Mouse (Mus musculus) monocyte, adult 2 months (primary cell): ENCODE results near the gene Ube2e3.

ENCODE experiments used
- DNase-seq, 2 experiments: peaks; one replicate each; pipeline ENCODE4 v3.0.0; 2022; ENCODE audit warnings: low spot score in 2 of 2, low read depth in 1 of 2

Gene Ube2e3

DNA sequence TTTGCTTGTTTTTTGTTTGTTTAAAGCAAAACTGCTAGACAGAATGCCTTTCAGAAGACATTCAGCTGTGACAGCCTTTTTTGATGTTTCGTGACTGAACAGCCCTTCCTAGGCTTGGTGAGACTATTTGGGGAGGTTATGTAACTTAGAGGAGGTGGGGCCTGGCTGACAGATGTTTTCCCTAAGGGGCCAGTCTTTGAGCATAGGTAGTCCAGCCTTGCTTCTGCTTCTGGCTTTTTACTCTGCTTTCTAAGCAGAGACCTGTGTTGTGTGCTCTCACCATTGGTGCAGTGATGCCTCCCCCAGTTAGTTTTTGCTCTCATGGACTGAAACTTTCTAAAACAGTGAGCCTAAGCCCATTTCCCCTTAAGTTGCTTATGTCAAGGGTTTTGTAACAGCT lies 14.1 kb downstream of the Ube2e3 start:
- no peak for DNase-seq

DNA sequence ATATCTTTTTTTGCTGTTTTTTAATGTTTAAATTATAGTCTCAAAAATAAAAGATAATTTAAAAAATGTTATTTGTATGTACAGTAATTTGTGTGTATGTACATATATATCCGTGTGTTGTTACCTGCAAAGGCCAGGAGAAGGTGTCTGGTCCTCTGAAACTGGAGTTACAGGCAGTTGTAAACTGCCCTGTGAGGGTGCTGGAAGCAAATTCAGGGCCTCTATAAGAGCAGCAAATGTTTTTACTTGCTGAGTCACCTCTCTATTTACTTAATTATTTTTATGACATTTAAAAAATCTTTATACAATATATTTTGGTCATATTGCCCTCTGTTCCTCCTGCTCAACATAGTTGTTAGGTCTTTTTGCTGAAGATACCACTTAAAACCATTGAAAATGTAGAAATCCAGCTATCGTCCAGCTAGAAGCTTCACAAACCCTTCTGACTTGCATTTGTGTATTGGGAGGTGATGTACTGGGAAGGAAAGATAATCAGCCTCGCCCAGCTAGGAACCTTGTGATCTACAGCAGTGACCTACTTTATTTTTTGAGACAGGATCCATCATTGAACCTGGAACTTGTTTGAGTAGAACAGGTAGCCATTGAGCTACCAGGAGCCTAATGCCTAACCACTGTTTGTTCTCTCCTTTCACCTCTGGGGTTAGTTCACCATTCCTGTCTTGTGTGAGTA lies 15.0 kb downstream of the Ube2e3 start:
- DNase-seq = no peak

DNA sequence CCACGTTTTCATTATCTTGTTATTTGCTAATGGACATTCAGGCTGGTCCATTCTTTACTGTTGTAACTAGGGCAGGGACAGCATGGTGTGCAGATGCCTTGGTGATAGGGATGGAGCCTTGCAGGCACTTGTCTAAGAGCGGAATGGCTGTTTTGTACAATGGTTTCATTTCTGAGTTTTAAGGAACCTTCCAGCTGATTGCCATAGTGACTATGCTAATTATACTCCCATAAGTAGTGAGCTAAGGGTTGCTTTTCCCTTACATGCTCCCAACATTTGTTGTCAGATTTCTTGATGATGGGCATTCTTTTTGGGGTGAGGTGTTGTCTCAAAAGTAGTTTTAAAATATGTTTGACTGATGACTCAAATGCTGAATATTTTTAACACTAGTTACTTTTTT lies 18.5 kb downstream of the Ube2e3 start:
- no peak for DNase-seq

DNA sequence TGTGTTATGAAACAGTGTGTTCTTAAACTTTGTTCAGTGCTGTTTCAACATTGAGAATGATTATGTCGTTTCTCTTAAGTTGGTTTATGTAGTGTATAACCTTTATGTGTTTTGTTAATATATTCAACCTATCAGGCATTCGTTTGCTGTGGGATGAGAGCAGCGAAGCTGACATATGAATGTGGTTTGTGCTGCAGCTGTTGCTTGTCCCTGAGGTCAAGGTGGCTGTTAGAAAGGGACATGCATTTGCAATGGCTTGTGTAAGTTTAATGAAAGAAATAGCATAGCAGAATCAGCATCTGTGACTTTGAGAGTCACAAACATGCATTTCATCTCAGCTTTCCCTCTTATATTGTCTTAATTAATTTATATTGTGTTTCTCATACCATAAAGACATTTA lies 20.3 kb downstream of the Ube2e3 start:
- no peak for DNase-seq

DNA sequence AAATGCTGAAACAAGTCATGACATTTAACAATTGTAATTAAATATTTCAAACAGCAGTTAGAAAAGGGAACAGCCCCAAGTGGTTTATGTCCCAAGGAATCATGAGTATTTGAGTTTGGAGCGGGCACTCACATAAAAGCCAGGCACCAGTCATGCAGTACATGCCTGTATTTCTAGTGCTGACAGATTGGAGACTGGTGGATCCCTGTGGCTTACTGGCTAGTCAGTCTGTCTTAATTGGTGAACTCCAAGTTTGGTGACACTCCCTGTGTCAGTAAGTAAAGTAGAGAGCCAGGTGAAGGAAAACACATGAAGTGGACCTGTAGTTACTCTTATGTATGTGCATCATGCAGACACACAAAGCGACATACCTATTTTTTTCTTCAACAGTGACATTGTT lies 27.3 kb downstream of the Ube2e3 start:
- no peak for DNase-seq

DNA sequence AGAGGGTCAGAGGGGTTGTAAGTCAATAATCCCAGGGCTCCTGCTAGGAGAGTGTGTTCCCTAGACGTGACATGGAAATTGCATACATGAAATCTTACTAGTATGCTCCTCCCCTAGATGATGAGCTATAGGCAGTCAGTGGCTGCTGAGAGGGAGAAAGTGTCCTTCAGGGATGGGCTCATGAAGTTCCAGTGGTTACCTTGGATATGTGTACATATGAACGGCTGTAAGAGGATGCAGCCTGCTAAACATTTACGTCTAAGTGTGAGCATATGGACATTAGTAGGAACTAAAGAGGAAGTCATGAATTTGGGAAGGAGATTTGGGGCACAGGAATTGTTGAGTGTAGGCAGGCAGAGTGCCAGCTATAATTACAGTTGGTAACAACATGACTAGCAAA lies 38.0 kb downstream of the Ube2e3 start:
- no peak for DNase-seq

DNA sequence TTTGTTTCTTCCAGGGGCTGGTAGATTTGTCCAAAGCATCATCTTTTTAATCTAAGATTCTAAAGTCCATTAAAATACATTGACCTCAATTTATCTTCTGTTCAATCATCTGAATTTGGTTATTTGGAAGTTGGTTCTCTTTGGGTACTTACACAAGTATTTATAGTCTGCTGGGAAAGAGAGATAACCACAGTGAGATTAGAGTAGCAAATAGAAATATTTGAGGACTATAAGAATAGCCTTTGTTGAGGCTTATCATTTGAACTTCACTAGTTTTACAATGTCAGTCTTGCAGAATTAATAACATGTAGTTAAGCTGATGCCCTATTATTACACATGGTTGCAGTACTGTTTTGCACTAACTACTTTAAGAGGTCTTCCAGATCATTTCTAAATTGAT lies 43.6 kb downstream of the Ube2e3 start:
- DNase-seq = no peak

DNA sequence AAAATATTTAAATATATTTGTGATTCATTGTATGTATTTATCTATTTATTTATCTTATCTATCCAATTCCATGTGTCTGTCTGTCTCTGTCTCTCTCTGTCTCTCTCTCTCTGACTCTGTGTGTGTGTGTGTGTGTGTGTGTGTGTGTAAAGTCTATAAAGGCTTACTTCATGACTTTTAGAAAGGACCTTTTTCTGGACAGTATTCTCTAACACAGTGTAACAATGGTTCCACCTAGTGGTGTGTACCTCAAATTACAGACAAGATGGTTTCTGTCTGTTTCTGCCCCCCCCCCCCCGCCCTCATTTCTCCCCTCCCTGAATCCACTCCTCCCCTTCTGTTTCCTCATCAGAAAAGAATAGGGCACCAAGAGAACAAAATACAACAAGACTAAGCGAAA lies 46.9 kb downstream of the Ube2e3 start:
- DNase-seq = no peak

DNA sequence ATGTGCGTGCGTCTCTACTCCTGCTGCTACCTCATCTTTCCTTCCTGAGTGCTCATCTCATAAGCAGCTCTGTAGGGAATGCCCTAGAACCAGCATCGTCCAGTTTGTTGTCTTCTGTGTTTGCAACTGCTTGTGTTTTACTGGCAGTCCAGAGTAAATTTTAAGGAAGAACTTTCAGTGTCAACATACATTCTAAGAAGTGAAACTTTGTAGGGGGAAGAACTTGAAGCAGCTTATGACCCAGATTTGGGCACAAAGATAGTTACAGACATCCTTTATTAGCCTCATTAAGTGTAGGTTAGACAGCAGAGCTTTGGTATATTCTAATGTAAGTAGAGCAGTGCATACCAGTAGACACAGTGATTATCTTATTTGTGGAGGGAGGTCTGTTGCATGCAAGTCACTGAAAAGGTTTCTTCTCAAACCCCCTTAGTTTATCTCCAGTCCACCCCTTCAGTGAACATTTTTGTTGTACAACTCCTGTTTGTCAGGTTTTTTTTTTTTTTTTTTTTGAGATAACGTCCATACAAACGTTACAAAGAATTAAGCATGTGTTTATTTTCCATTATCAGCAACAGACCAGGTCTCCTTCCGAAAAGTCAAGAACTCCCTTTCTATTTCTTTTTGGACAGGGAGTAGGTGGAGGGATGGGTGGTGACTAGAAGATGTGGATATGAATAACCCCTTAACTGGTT lies 55.2 kb downstream of the Ube2e3 start:
- no peak for DNase-seq

DNA sequence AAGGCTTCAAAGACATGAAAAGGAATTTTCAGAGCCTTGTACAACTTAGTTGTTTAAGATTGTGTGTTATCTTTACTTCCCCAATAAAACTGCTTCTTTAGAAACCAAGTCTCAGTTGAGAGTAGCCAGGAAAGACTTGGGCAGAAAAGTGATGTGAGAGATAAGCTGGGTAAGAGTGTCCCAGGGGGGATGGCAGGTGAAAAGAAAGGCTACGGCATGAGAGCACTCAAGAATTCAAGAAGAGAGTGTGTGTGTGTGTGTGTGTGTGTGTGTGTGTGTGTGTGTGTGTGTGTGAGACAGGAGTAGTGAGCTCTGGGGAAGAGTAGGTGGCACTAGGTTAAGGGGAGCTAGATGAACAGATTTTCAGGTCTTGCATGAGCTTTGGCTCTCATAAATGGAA lies 57.9 kb downstream of the Ube2e3 start:
- no peak for DNase-seq

DNA sequence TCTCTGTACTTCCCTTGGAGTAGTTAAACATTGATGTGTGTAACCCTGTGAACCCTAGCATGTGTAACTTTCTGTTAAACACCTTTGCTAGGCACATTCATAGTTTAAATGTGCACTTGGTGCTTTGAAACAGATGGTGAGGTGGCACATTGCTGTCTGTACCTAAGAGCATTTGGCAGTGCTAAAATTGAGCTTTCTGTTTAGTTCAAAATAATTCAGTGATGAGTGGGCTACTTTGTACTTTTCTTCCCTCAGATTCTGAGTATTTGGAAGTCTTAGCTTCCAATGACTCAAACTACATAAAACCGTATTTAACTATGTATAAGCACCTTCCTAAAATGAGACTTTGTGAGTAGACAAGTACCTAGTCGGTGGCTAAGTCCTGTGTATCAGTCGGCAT lies 59.7 kb downstream of the Ube2e3 start:
- no peak for DNase-seq

DNA sequence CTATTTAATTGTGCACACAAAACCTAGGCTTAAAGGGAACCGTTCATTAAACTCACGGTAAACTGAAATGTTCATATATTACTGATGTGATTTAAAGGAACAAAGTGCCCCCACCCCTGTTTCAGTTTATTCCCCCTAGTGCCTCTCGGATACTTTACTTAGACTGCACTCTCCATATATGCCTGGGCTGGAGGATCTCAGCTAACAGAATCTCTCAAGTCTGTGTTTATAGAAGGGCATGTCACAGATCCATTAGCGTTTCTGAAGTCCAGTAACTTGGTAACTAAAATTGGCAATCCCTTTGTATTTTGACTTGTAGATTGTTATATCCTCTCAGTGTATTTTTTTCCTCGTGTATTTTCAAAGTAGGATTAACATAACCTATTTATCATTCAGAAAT lies 60.2 kb downstream of the Ube2e3 start:
- DNase-seq = no peak

DNA sequence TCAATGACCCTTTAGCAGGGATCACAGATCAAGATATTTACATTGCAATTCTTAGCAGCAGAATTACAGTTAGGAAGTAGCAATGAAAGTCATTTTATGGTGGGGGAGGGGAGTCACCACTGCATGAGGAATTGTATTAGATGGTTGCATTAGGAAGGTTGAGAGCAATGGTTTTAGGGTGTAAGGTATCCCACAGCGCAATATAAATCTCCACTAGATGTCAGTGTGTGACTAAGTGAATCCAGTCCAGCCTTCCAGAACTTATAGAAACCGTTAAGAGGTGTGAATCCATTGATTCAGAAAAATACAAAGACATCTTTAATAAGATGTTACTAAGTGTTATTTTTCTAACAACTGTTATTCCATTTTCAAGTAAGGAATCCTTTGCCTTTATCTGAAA lies 63.4 kb downstream of the Ube2e3 start:
- no peak for DNase-seq

DNA sequence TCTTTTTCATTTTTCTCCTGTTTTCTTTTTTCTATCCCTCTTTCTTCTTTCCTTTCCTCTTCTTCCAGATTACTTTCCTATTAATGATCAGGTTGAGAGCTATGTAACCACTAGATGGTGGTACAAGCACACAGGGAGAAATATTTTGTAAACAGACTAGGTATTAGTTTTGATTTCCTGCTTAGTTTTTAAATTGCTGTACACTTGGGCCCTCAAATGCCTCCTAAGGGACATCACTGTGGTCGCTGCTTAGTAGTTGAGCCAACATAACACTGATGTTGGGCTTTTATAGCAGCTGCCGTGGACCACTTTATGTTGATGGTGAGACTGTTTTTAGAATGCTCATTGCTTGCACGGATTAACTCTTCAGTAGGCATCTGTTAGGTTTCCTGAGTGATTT lies 91.5 kb downstream of the Ube2e3 start:
- no peak for DNase-seq

DNA sequence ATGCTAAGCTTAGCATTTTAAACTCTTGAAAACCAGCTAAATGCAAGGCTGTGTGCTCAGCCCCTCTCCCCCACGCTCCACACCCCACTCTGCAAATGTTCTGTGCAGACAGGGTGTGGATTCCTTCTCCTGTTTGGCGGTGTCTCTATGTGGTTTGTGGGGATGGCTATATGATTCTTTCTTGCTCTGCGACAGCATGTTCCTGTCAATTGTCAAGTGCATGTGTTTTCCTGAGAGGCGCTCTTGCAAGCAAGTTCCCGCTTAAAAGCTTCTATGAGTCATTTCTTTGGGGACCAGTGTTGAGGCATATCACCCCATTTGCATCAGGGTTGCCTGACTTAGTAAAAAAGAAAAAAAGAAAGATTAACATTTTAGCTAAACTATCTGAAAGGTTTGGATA lies 92.4 kb downstream of the Ube2e3 start:
- no peak for DNase-seq

DNA sequence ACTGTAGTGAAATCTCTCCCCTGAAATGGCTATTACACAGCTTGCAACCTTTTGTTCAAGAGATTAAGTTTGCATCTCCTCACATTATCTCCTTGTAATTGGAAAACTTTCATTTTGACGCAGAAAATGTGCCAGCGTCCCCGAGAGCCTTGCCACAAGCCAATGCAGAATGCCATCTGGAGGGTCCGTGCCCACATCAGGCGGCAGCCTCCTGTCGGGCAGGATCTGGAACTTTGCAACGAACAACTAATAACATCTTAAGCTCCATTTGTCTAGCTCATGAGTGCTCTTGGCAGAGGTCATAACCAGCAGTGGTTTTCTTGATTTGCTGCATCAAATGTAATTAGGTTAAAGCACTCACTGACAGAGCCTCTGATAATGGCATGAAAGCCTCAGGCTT lies 93.1 kb downstream of the Ube2e3 start:
- DNase-seq = no peak

DNA sequence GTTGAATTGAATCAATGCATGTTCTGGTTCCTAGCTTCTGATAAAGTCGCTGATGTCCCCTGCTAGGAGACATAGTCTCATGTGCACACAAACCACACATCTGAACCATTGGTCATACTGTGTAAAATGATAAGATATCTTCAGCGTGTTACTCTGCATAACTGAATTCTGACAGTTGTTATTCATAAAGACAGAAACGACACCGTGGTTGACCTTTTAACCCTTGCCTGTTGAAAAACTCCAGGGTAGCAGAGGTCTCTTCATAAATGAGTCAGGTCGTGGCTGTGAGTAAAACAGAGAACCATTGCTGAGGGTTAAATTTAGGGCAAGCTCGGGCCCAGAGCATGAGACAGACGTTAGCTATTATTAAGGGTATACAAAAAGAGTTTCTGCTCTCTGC lies 93.7 kb downstream of the Ube2e3 start:
- no peak for DNase-seq

DNA sequence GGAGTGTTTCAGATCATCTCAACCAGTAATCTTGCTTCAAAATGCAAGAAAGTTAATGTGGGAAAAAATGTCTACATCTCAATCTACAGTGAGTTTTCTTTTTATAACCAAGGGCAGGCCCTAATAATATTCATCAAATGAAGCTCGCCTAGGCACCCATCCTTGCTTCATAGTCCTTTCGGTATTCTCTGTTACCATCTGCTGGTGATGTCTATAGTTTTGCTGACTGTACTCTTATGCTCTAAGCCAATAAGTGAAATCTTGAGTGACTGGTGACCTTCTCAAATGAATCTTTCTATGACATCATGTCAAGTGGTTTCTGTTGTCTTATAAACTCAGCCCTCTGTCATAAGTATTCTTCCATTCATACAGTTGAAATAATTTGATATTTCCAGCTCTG lies 97.1 kb downstream of the Ube2e3 start:
- no peak for DNase-seq

DNA sequence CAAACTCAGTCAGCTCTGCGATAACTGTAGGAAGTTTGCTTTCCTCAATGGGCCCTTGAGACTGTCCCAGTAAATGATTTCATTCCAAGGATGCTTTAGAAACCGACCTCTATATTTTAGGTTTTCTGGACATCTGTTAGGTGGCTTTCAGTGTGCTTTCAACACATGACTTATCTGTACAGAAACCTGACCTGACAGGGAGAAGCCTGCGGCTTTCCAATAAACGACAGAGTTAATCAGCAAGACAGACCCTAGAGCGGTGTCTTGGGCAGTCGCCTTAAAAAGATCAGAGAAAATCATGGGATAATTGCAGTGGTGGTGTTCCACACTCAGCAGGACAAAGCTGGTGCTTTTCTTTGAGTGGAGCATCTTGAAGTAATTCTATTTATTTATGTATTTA lies 97.5 kb downstream of the Ube2e3 start:
- DNase-seq = no peak

DNA sequence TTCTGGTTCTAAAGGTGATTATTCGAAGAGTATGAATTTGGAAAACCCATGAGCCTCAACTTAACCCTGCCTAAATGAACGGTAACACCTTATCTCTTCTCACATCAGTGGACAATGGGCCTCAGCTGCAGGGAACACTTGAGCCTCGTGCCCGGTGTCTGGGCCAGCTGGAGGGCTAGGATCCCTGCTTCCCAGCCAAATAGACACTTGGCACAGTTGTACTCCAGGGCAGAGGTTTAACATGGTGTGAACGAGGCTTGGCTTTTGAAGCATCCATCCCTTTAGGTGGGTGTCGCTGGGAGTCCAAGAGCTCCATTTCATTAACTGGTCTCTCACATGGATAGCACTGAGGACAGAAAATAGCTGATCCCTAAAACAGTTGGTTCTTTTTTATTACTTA lies 102.2 kb downstream of the Ube2e3 start:
- no peak for DNase-seq
